Mouse (Mus musculus) neural tube, embryonic 14.5 days (tissue): ENCODE measurements around the gene Samd14. TPM values are rescaled to one million over a fixed set of nuclear protein-coding genes. Genes with fewer than 3 reads are reported as not detected.

Experiments
- ATAC-seq: fragments of 200-750 bp; cut with Nextera tagmentation; 2 replicates; pipeline ENCODE4 v1.8.0; 2017; ENCODE audit warnings: low read depth, mild to moderate bottlenecking, moderate TSS enrichment, moderate library complexity
- H3K27ac ChIP-seq: fragments of 300-500 bp; sonication (generic); 2 replicates; pipeline ENCODE4 v1.5.1; 2014; ENCODE audit warnings: low read depth, mild to moderate bottlenecking, control low read depth, low read length, moderate library complexity, mixed read lengths
- H3K27me3 ChIP-seq: fragments of 300-500 bp; sonication (generic); 2 replicates; pipeline ENCODE4 v1.6.1; 2014; ENCODE audit warnings: low read length; ENCODE audit not compliant: control insufficient read depth, insufficient read depth
- H3K36me3 ChIP-seq: fragments of 300-500 bp; sonication (generic); 2 replicates; pipeline ENCODE4 v1.6.1; 2014; ENCODE audit warnings: low read length, mixed read lengths; ENCODE audit not compliant: control insufficient read depth, insufficient read depth
- H3K4me1 ChIP-seq: fragments of 300-500 bp; sonication (generic); 2 replicates; pipeline ENCODE4 v1.6.1; 2014; ENCODE audit warnings: low read length; ENCODE audit not compliant: control insufficient read depth, insufficient read depth
- H3K4me2 ChIP-seq: fragments of 300-500 bp; sonication (generic); 2 replicates; pipeline ENCODE4 v1.6.1; 2014; ENCODE audit warnings: mild to moderate bottlenecking, low read depth, low read length, control low read depth
- H3K4me3 ChIP-seq: fragments of 300-500 bp; sonication (generic); 2 replicates; pipeline ENCODE4 v1.5.1; 2014; ENCODE audit warnings: low read depth, low read length, control low read depth, mixed read lengths
- H3K9ac ChIP-seq: fragments of 300-500 bp; sonication (generic); replicated peaks from 2 replicates; pipeline ENCODE4 v1.6.1; 2014; ENCODE audit warnings: low read depth, mild to moderate bottlenecking, control low read depth, low read length, mixed read lengths
- H3K9me3 ChIP-seq: fragments of 300-500 bp; sonication (generic); 2 replicates; pipeline ENCODE4 v1.6.1; 2016; ENCODE audit warnings: low read length; ENCODE audit not compliant: control insufficient read depth
- WGBS: fragments of 180-500 bp; shearing (Covaris S2); extraction: QIAGEN DNeasy Blood & Tissue Kit; methylation state at CpG from one replicate; pipeline ENCODE4 v1.1.7; 2014; 5-methylcytosine and 5-hydroxymethylcytosine counted together
- polyA plus RNA-seq: library from polyadenylated mRNA; unstranded; fragments of >200 nt; fragmentation: Nextera tagmentation; extraction: Ambion mirVana; gene quantifications from 2 replicates; pipeline ENCODE4 v1.2.1, GENCODE M21; 2014

Gene Samd14
- polyA plus RNA-seq, 1 experiment from 2014 or later = 131 TPM

DNA sequence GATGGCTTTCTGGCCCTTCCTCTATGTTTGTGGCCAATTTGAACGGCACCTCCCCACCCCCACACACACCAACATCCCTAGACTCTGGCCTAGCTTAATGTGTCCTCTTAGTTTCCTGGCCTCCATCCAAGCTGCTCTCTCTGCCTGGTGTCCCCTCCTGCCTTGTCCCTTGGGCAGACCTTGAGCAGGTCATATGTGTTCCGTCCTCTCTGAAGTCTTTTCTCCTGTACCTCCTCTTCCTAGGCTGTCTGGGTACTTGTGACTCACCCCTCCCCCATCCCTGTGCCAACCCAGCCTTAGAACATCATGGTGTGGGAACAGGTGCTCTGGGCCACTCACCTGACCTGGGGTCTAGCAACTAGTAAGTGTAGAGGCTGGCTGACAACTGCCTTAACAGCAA, 34.7 kb upstream of the Samd14 start:
- H3K27me3 ChIP-seq = no peaks in the 10 kb centered on the region
- no peaks in the 10 kb centered on the region for H3K36me3 ChIP-seq
- H3K27ac ChIP-seq = no peak overlapping the region
- H3K9me3 ChIP-seq = no peaks in the 10 kb centered on the region
- 75% methylated on average over 2 of the region's 2 CpGs for WGBS
- no peak overlapping the region for H3K9ac ChIP-seq
- no peak for ATAC-seq
- no peak overlapping the region for H3K4me3 ChIP-seq
- 0 out of 2 replicates have a peak, but pooled peaks cover 6% of the 10 kb centered on the region for H3K4me1 ChIP-seq
- H3K4me2 ChIP-seq = no peak overlapping the region

DNA sequence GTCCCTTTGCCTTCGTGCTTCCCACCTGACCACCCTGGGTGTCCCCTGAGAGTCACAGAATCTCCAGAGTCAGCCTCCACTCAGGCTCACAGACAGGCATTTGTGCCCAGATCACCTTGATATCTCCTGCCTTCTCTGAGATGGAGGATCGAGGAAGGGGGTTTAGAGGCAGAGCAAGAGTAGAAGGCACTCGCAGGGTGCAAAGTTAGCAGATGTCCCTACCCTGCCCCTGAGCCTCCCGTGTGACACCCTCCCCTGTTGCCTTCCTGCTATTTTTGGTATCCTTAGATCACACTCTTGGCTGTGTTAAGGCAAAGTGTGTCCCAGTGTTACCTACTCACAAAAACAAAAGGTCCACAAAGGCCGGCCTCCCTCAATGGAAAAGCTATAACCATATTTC, 33.5 kb upstream of the Samd14 start, which contains the start of gene Sgca:
TSS of gene Sgca (minus strand) at position 129 of the 400 bp plus-strand sequence.
- no peak for ATAC-seq
- H3K4me2 ChIP-seq = no peak within 1 kb of the TSS
- H3K9ac ChIP-seq = no peak within 1 kb of the TSS
- no peaks in the 10 kb centered on the region for H3K36me3 ChIP-seq
- no peaks in the 10 kb centered on the region for H3K9me3 ChIP-seq
- WGBS = 70% methylated on average over 5 of the region's 5 CpGs
- no peak within 1 kb of the TSS for H3K27ac ChIP-seq
- no peaks in the 10 kb centered on the region for H3K27me3 ChIP-seq
- no peak within 1 kb of the TSS for H3K4me3 ChIP-seq
- H3K4me1 ChIP-seq = 0 out of 2 replicates have a peak, but pooled peaks cover 6% of the 10 kb centered on the region

DNA sequence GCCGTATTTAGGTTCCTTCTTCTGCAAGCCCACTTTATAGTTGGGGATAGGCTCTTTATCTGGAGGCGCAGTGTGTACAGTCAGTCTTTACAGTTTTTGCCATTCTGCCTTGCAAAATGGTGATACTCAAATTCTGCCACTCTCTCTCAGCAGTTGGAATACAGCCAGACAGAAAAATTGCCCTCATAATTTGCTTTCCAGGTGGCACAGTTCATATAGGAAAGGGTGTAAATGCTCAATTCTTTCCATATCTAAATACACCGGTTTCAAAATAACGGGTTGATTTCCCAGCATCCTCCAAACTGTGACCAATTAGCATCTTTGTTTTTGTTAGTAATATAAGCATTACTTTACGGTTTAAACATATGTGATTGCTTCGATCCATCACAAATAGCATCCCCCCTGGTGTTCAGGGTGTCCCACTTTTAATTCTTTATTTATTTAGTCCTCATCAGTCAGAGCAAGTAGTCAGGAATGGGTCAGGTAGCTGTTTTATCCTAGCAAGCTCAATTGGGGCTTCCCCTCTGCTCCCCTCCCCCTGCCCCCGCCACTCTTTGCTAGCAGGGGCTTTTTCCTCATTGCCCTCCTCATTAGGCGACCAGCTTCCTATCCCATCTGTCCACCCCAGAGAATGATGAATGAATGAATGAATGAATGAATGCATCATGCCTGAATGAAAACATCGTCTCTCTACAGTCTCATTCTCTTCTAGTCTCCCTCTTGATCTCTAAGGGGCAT, 31.3 kb upstream of the Samd14 start:
- 0 out of 2 replicates have a peak, but pooled peaks cover 6% of the 10 kb centered on the region for H3K4me1 ChIP-seq
- no peaks in the 10 kb centered on the region for H3K27me3 ChIP-seq
- WGBS = 31% methylated on average over 9 of the region's 9 CpGs
- no peaks in the 10 kb centered on the region for H3K36me3 ChIP-seq
- H3K9ac ChIP-seq = peak overlapping the region; percentile 43
- H3K4me2 ChIP-seq = peak overlapping the region; percentile 43
- no peak overlapping the region for H3K4me3 ChIP-seq
- no peaks in the 10 kb centered on the region for H3K9me3 ChIP-seq
- peak; percentile 71 for ATAC-seq
- H3K27ac ChIP-seq = peak overlapping the region; percentile 91

DNA sequence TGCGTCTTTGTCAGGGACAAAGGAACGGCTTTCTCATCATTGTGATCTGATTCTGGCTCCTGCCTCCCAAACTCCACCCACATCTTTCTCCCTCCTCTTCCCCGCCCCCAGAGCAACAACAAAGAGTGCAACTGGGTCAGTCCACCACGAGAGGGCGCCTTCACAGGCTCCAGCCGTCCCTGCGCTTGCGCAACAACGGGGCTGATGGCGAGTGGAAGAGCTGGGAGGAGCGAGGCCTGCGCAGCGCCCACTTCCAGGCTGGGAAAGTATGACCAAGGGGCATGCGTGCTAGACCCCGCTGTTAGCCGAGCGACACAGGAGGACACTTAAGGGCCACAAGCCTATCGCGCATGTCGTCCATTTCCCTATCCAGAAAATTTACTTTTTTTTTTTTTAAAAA, 30.7 kb upstream of the Samd14 start:
- Histone ChIP-seq H3K9me3 (no peaks in the 10 kb centered on the region), H3K27ac (peak overlapping the region; percentile 91), H3K36me3 (no peaks in the 10 kb centered on the region), H3K4me3 (peak overlapping the region; percentile 8), H3K4me2 (peak overlapping the region; percentile 43), H3K27me3 (no peaks in the 10 kb centered on the region), H3K4me1 (0 out of 2 replicates have a peak, but pooled peaks cover 6% of the 10 kb centered on the region), H3K9ac (peak overlapping the region; percentile 43; the same call in 1 of the 2 replicates)
- under 1% methylated on average over 20 of the region's 20 CpGs for WGBS
- ATAC-seq = peak; percentile 95

DNA sequence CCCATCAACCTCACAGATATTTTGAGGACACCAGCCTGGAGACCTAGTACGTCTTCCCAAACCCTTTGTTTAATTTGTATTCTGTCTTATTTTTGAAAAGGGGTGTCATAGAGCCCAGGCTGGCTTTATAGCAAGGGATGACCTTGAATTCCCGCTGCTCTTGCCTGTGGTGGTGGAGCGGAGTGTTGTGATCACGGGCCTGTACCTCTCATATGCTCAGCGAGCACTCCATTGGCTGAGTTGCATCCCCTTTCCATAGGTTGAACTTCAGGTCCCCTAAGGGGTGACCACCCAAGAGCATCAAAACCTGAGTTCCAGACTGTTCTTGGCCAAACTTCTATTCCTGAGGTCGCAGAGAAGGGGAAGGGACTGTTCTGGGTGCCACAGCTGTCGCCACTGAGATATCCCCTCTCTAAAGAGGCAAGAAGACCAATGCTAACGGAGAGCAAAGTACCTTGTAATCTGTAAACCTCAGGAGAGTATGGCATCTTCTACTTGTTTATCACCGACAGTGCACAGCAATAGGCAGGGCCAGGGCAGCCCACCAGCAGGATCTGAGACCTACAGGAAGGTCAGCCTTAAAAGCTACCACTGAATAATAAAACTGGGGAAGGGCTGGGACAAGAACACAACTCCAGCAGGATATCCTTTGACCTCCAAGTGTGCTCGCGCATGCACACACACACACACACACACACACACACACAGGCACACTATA, 30.1 kb upstream of the Samd14 start:
- Histone ChIP-seq H3K9me3 (no peaks in the 10 kb centered on the region), H3K4me1 (0 out of 2 replicates have a peak, but pooled peaks cover 6% of the 10 kb centered on the region), H3K27me3 (no peaks in the 10 kb centered on the region), H3K4me2 (peak overlapping the region; percentile 43), H3K9ac (0 out of 2 replicates have a peak overlapping the region, but pooled peaks have one; percentile 26), H3K36me3 (no peaks in the 10 kb centered on the region), H3K27ac (peak overlapping the region; percentile 46; the same call in 1 of the 2 replicates), H3K4me3 (peak overlapping the region; percentile 8)
- WGBS = 76% methylated on average over 11 of the region's 11 CpGs
- ATAC-seq = peak; percentile 3; the same call in 1 of the 2 replicates

DNA sequence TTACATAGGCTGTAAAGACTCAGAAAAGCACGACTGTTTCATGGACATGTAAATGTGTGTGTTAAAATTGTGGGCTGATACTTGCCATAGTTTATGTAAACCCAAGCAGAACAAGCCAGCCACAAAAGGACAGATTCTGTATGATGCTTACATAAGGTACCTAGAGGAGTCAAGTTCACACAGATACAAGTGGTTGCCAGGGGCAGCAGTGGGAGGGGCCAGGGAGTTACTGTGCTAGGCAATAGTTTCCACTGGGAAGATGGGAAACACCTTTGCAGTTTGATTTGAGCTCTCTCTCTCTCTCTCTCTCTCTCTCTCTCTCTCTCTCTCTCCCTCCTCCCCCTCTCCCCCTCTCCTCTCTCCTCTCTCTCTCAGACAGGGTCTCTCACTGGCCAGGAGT, 24.5 kb upstream of the Samd14 start:
- WGBS = 41% methylated on average over 1 of the region's 1 CpGs
- Histone ChIP-seq H3K4me3 (no peak overlapping the region), H3K4me1 (peaks cover 12% of the 10 kb centered on the region), H3K36me3 (no peaks in the 10 kb centered on the region), H3K27ac (no peak overlapping the region), H3K9ac (no peak overlapping the region), H3K4me2 (no peak overlapping the region), H3K27me3 (no peaks in the 10 kb centered on the region), H3K9me3 (no peaks in the 10 kb centered on the region)
- no peak for ATAC-seq

DNA sequence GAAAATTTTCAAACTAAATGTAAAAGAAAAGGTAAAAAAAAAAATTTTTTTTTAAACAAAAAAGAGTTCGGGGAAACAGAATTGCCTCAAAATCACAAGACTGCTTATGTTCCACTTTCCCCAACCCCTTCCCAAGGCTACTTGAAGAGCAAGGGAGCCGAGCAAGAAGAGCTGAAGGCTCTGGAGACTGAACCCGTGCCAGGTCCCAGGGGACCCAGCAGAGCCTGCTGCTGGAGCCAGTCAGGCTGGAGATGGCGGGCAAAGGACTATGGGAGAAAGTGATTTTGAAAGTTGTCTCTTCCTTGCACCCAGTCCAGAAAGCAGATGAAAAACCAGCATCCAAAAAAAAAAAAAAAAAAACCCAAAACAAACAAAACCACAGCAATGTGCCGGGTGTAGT, 23.9 kb upstream of the Samd14 start:
- no peaks in the 10 kb centered on the region for H3K9me3 ChIP-seq
- peaks cover 15% of the 10 kb centered on the region for H3K4me1 ChIP-seq
- no peak for ATAC-seq
- H3K4me3 ChIP-seq = no peak overlapping the region
- H3K9ac ChIP-seq = no peak overlapping the region
- H3K27me3 ChIP-seq = no peaks in the 10 kb centered on the region
- no peaks in the 10 kb centered on the region for H3K36me3 ChIP-seq
- H3K27ac ChIP-seq = no peak overlapping the region
- H3K4me2 ChIP-seq = no peak overlapping the region
- WGBS = 75% methylated on average over 5 of the region's 5 CpGs

DNA sequence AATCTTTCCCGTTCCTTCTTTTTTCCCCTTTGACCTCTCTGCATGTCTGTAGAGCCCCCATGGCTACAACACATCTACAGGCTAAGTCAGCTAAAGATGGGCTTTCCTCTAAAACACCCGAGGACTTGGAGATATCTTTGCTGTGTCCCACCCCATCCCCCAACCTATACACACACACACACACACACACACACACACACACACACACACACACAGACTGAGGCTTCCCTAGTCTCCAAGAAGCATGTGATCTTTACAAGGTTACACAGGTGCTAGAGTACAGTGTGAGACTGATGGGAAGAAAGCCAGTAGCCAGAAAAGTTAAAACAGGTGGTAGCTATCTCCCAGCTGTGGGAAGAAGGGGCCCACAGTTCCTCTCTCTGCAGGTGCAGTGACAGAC, 23.2 kb upstream of the Samd14 start:
- no peak overlapping the region for H3K9ac ChIP-seq
- H3K9me3 ChIP-seq = no peaks in the 10 kb centered on the region
- peaks cover 15% of the 10 kb centered on the region for H3K4me1 ChIP-seq
- ATAC-seq = no peak
- no peaks in the 10 kb centered on the region for H3K27me3 ChIP-seq
- H3K4me3 ChIP-seq = no peak overlapping the region
- 71% methylated on average over 2 of the region's 2 CpGs for WGBS
- no peak overlapping the region for H3K27ac ChIP-seq
- no peaks in the 10 kb centered on the region for H3K36me3 ChIP-seq
- H3K4me2 ChIP-seq = no peak overlapping the region

DNA sequence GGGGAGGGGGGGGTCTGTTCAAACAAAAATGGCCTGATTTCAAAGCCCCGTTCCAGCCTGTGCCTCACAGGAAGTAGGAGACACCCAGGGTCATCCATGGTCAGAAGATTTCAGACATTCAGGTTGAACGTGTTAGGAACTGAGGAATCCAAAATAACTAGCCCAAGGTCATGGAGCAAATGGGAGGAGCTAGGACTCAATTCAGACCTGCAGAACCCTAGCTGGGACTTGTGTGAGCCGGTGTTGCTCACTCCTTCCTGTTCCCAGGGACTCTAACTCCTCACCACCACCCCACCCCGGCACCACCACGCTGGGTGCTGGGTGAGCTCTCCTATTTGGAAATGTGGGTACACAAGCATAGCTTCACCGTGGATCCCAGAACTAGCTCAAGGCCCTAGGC, 22.3 kb upstream of the Samd14 start:
- Histone ChIP-seq H3K9me3 (no peaks in the 10 kb centered on the region), H3K4me2 (no peak overlapping the region), H3K36me3 (no peaks in the 10 kb centered on the region), H3K4me3 (no peak overlapping the region), H3K27ac (no peak overlapping the region), H3K27me3 (peaks cover 3% of the 10 kb centered on the region; the same call in 1 of the 2 replicates), H3K4me1 (peaks cover 17% of the 10 kb centered on the region), H3K9ac (no peak overlapping the region)
- 63% methylated on average over 6 of the region's 6 CpGs for WGBS
- no peak for ATAC-seq
